Mouse (Mus musculus) brain, embryonic 14.5 days (tissue): ENCODE results near the gene Sgo2a. TPM values are rescaled to one million over a fixed set of nuclear protein-coding genes. Genes with fewer than 3 reads are reported as not detected.

ENCODE experiments used
- DNase-seq: peaks from one replicate; pipeline ENCODE4 v3.0.0-alpha.2; 2011; ENCODE audit warnings: low read depth
- CTCF ChIP-seq: fragments of 200-500 bp; IDR thresholded peaks from 2 replicates; pipeline ENCODE4 v1.5.1; 2012; ENCODE audit warnings: inconsistent platforms, mild to moderate bottlenecking, moderate library complexity, borderline replicate concordance; ENCODE audit not compliant: insufficient read depth, insufficient read length; ENCODE audit errors: extremely low read depth
- POLR2A ChIP-seq: fragments of 200-500 bp; IDR thresholded peaks from 2 replicates; pipeline ENCODE4 v1.6.1; 2012; ENCODE audit warnings: mild to moderate bottlenecking, inconsistent platforms, borderline replicate concordance; ENCODE audit not compliant: poor library complexity, insufficient read depth, insufficient read length, severe bottlenecking; ENCODE audit errors: extremely low read depth
- polyA plus RNA-seq: library from polyadenylated mRNA; depleted of rRNA; stranded (reverse); fragments of >200 nt; gene quantifications from 2 replicates; pipeline ENCODE4 v1.2.3, GENCODE M21; 2012

Gene Sgo2a
- polyA plus RNA-seq, 1 experiment = 5.3 TPM

GRCm38 (mm10) chr1:58045076-58045475, 49.3 kb downstream of the Sgo2a start:
- no peak for TF ChIP-seq CTCF
- TF ChIP-seq POLR2A = no peak
- no peak for DNase-seq

- TF ChIP-seq CTCF (no peak), POLR2A (no peak)
- peak; percentile 47 for DNase-seq
Measured at GRCm38 (mm10) chr1:58045546-58045945, 49.8 kb downstream of the Sgo2a start.

GRCm38 (mm10) chr1:58046721-58047290, 51.0 kb downstream of the Sgo2a start:
- TF ChIP-seq CTCF (no peak), POLR2A (no peak)
- peak; percentile 83 for DNase-seq

- TF ChIP-seq POLR2A (no peak), CTCF (no peak)
- DNase-seq = no peak
Measured at GRCm38 (mm10) chr1:58049126-58049525, 53.4 kb downstream of the Sgo2a start.

GRCm38 (mm10) chr1:58055598-58055997, 59.8 kb downstream of the Sgo2a start:
- TF ChIP-seq CTCF (no peak), POLR2A (no peak)
- peak; percentile 18 for DNase-seq

- TF ChIP-seq CTCF = no peak
- TF ChIP-seq POLR2A = no peak
- peak; percentile 8 for DNase-seq
Measured at GRCm38 (mm10) chr1:58056074-58056807, 60.5 kb downstream of the Sgo2a start.

GRCm38 (mm10) chr1:58056939-58057338, 61.2 kb downstream of the Sgo2a start:
- peak; percentile 47 for DNase-seq
- TF ChIP-seq POLR2A = no peak
- TF ChIP-seq CTCF = no peak

GRCm38 (mm10) chr1:58058846-58059245, 63.1 kb downstream of the Sgo2a start:
- DNase-seq = no peak
- TF ChIP-seq POLR2A (no peak), CTCF (no peak)

GRCm38 (mm10) chr1:58062131-58062530, 66.4 kb downstream of the Sgo2a start:
- TF ChIP-seq POLR2A = no peak
- no peak for TF ChIP-seq CTCF
- no peak for DNase-seq

GRCm38 (mm10) chr1:58065151-58065550, 69.4 kb downstream of the Sgo2a start:
- no peak for TF ChIP-seq POLR2A
- TF ChIP-seq CTCF = no peak

GRCm38 (mm10) chr1:58065606-58066005, 69.8 kb downstream of the Sgo2a start:
- TF ChIP-seq CTCF (no peak), POLR2A (no peak)
- DNase-seq = no peak

More at GRCm38 (mm10) chr1:58065151-58065550, 69.4 kb downstream of the Sgo2a start:
- no peak for DNase-seq

- no peak for TF ChIP-seq CTCF
- TF ChIP-seq POLR2A = no peak
- DNase-seq = no peak
Measured at GRCm38 (mm10) chr1:58069181-58069580, 73.4 kb downstream of the Sgo2a start.

- peak; percentile 12 for DNase-seq
- TF ChIP-seq POLR2A = no peak
- TF ChIP-seq CTCF = no peak
Measured at GRCm38 (mm10) chr1:58070091-58070490, 74.3 kb downstream of the Sgo2a start.

- no peak for DNase-seq
- TF ChIP-seq POLR2A (no peak), CTCF (no peak)
Measured at GRCm38 (mm10) chr1:58071006-58071405, 75.2 kb downstream of the Sgo2a start.
